Mouse (Mus musculus): ENCODE results near the gene Kcnc3.

GRCm38 (mm10) chr7:44553196-44553764 is 37.2 kb upstream of the Kcnc3 start:
- no peak for TF ChIP-seq CTCF (IDR thresholded peaks at IDR 0.05; ENCODE audit: borderline replicate concordance, insufficient read depth, low read length)
- no peak for TF ChIP-seq POLR2A (IDR thresholded peaks at IDR 0.05; ENCODE audit: low read depth, low read length)
